Mouse (Mus musculus) thymus, postnatal 14 days (tissue): ENCODE results near the gene Prss34.
A peak's percentile ranks its signal among the peaks of the same experiment; 100 is the strongest.

ENCODE experiments used
- DNase-seq: peaks from one replicate; pipeline ENCODE4 v3.0.0; 2021

Gene Prss34

DNA sequence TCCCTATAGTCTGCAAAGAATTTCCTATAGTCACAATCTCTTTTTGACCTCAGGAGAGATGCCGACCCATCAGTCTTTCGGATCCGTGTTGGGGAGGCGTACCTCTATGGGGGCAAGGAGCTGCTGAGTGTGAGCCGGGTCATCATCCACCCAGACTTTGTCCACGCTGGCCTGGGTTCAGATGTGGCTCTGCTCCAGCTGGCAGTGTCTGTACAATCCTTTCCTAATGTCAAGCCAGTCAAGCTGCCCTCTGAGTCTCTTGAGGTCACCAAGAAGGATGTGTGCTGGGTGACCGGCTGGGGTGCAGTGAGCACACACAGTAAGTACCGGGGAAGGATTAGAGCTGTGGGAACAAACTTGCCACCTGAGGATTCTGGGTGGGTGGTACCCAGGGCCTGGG, 22.6 kb downstream of the Prss34 start:
- no peak for DNase-seq

GRCm38 (mm10) chr17:25322930-25323329, 24.7 kb downstream of the Prss34 start:
- DNase-seq: no peak

GRCm38 (mm10) chr17:25332321-25332720, 34.1 kb downstream of the Prss34 start:
- DNase-seq: no peak

DNA sequence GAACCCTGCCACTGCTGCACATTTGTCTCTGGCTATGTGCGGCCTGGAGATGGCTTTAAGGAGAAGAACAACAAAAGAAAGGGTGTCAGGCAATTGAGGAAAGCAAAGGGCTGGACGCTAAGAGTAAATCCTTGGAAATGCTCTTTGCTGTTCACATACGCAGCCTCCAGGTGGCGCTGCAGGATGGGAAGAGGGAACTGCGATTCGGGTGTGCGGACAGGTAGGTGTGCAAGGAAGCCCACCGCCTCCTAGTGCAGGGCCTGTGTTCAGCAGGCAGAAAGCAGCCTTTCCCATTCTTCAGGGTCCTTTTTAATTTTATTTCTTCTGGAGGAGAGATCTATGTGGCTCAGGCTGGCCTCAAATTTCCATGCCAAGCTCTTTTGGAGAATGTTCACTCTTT, 35.7 kb downstream of the Prss34 start:
- DNase-seq: peak; percentile 63

- no peak for DNase-seq
These were observed 40.0 kb downstream of the Prss34 start for GRCm38 (mm10) chr17:25338218-25338617.

DNA sequence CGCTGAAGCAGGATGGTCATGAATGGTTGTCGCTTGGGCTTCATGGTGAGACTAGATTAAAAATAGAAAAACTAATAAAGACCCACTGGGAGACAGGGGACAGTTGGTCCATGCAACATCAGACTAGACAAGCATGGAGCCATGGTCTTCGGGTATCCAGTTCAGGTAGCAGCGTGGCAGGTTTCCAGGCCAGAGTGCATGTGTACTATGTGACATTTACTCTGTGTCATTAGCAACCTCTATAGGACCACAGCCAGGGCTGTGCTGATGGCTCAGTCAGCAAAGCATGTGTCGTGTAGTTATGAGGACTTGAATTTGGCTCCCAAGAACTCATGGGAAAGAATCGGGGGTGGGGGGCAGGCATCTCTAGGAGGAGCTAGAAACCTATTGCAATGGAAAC, 41.8 kb downstream of the Prss34 start:
- DNase-seq: no peak

GRCm38 (mm10) chr17:25341490-25341889, 43.3 kb downstream of the Prss34 start:
- no peak for DNase-seq

DNA sequence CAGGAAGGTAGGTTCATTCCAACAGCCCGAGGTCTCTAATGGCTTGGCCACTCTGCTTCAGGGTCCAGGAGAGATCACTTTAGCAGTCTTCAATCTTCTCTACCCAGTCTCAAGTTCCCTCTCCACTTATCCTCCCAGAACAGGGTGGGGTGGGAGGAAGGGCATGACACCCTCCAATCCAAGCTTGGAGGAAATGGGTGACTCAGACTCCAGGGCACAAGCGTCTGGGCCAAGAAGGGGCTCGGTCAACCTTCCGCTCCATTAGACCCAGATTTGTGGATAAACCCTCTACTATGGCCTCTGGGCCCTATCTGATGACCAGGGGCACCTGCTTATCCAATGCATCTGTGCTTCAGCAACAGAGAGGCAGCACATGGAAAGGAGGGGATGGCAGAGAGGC, 47.3 kb downstream of the Prss34 start, which contains the start of gene Tpsab1:
Gene Tpsab1 (minus strand): TSS at position 101 of the 400 bp plus-strand sequence.
- no peak for DNase-seq
